Mouse (Mus musculus): ENCODE measurements around the gene Tlx3. TPM values are rescaled to one million over a fixed set of nuclear protein-coding genes. Genes with fewer than 3 reads are reported as not detected.

Gene Tlx3
- polyA plus RNA-seq, 1 experiment from 2014 or later = 55.7 TPM

GRCm38 (mm10) chr11:33204329-33204705, 928 bp upstream of the Tlx3 start:
- H3K9ac ChIP-seq = peak overlapping the region; percentile 79

GRCm38 (mm10) chr11:33202972-33203371, 417 bp downstream of the Tlx3 start:
- Histone ChIP-seq H3K4me3 (peak overlapping the region; percentile 53), H3K4me1 (replicated peaks) (peaks cover 47% of the 10 kb centered on the region), H3K27me3 (peaks cover 88% of the 10 kb centered on the region), H3K27ac (replicated peaks) (peak overlapping the region; percentile 95), H3K9me3 (no peaks in the 10 kb centered on the region), H3K36me3 (no peaks in the 10 kb centered on the region), H3K9ac (peak overlapping the region; percentile 86), H3K4me2 (peak overlapping the region; percentile 49)
- 1% methylated on average over 44 of the region's 47 CpGs for WGBS
- peak; percentile 25 for ATAC-seq (ENCODE audit: low read depth)

More at GRCm38 (mm10) chr11:33204329-33204705, 928 bp upstream of the Tlx3 start:
- under 1% methylated on average over 18 of the region's 18 CpGs for WGBS
- Histone ChIP-seq H3K4me2 (peak overlapping the region; percentile 49), H3K4me1 (replicated peaks) (peaks cover 53% of the 10 kb centered on the region), H3K4me3 (peak overlapping the region; percentile 53), H3K27me3 (peaks cover 82% of the 10 kb centered on the region), H3K27ac (replicated peaks) (peak overlapping the region; percentile 88), H3K36me3 (no peaks in the 10 kb centered on the region), H3K9me3 (no peaks in the 10 kb centered on the region)
- ATAC-seq (ENCODE audit: low read depth) = no peak

DNA sequence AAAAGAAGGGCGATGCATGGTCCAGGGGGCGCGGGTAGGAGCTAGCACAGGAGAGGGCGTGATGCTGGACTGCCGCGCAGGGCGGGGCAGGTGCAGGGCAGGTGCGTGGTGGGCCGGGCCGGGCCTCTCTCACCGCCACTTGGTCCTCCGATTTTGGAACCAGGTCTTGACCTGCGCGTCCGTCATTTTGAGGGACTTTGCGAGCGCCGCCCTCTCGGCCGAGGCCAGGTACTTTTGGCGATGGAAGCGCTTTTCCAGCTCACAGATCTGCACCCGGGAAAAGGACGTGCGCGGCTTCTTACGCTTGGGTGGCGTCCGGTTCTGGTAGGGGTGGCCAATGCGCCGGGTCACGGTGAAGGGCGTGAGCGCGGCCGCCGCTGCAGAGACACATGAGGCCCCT, 1.1 kb downstream of the Tlx3 start:
- H3K4me1 ChIP-seq (replicated peaks) = peaks cover 47% of the 10 kb centered on the region
- ATAC-seq (ENCODE audit: low read depth) = no peak
- 1% methylated on average over 37 of the region's 37 CpGs for WGBS
- peaks cover 88% of the 10 kb centered on the region for H3K27me3 ChIP-seq
- peak overlapping the region; percentile 86 for H3K9ac ChIP-seq
- H3K4me2 ChIP-seq = peak overlapping the region; percentile 49
- H3K36me3 ChIP-seq = no peaks in the 10 kb centered on the region; the same call in 1 of the 2 replicates
- H3K9me3 ChIP-seq = 0 out of 2 replicates have a peak, but pooled peaks cover 3% of the 10 kb centered on the region
- peak overlapping the region; percentile 53 for H3K4me3 ChIP-seq
- H3K27ac ChIP-seq (replicated peaks) = peak overlapping the region; percentile 95

- Histone ChIP-seq H3K9ac (peak overlapping the region; percentile 86), H3K9me3 (0 out of 2 replicates have a peak, but pooled peaks cover 3% of the 10 kb centered on the region), H3K4me1 (replicated peaks) (peaks cover 50% of the 10 kb centered on the region), H3K27ac (replicated peaks) (peak overlapping the region; percentile 95), H3K4me3 (peak overlapping the region; percentile 53), H3K36me3 (no peaks in the 10 kb centered on the region; the same call in 1 of the 2 replicates), H3K4me2 (peak overlapping the region; percentile 49), H3K27me3 (peaks cover 88% of the 10 kb centered on the region)
- ATAC-seq (ENCODE audit: low read depth) = peak; percentile 12; the same call in 1 of the 2 replicates
- 1% methylated on average over 19 of the region's 19 CpGs for WGBS
These were observed 1.8 kb downstream of the Tlx3 start for GRCm38 (mm10) chr11:33201626-33202010.

- under 1% methylated on average over 68 of the region's 76 CpGs for WGBS
- Histone ChIP-seq H3K4me1 (replicated peaks) (peaks cover 56% of the 10 kb centered on the region), H3K4me3 (peak overlapping the region; percentile 53), H3K36me3 (no peaks in the 10 kb centered on the region; the same call in 1 of the 2 replicates), H3K27ac (replicated peaks) (peak overlapping the region; percentile 95), H3K27me3 (peaks cover 88% of the 10 kb centered on the region), H3K9ac (peak overlapping the region; percentile 86), H3K4me2 (peak overlapping the region; percentile 49), H3K9me3 (0 out of 2 replicates have a peak, but pooled peaks cover 3% of the 10 kb centered on the region)
- peak; percentile 25 for ATAC-seq (ENCODE audit: low read depth)
These were observed 2.4 kb downstream of the Tlx3 start for GRCm38 (mm10) chr11:33200764-33201625.

DNA sequence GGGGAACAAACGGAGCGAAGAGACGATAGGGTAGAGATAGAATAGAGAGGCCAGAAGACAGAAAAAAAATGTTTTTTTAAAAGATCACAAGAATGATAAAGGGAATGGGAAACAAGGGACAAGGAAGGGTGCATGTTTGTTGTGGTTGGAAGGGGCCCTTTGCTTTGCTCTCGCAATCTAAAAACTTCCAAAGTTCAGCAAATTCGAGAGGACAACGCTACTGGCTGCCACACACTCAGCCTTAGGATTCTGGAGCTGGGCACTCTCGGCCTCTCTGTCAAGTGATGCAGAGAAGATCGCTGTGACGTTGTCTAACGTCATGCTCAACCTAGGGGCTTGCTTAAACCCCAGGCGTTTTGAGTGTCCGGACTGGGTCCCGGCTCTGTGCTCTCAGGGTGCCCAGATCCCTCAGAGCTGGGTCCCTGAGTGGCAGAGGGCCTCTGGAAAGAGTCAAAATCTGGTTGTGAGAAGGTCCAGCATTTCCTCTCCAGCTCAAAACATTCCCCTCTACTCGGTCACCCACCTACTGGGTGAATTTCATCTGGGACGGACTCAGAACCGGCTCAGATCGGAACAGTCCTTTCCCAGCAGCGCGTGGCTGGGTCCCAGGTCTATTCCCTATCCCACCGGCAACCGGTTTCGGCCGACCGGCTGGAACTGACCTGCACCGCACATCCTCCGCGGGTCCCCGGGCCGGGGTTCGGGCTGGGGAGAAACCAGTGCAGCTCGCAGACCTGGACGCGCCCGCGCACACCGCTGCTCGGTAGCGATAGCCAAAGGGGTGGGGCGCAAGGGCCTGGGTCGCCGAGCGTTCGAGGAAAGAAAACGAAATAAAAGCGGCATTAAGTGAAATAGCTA, 3.3 kb downstream of the Tlx3 start:
- H3K9me3 ChIP-seq = 0 out of 2 replicates have a peak, but pooled peaks cover 3% of the 10 kb centered on the region
- under 1% methylated on average over 45 of the region's 45 CpGs for WGBS
- peak overlapping the region; percentile 53 for H3K4me3 ChIP-seq
- peak overlapping the region; percentile 86 for H3K9ac ChIP-seq
- H3K27me3 ChIP-seq = peaks cover 88% of the 10 kb centered on the region
- ATAC-seq (ENCODE audit: low read depth) = no peak
- H3K27ac ChIP-seq (replicated peaks) = peak overlapping the region; percentile 95
- peak overlapping the region; percentile 49 for H3K4me2 ChIP-seq
- no peaks in the 10 kb centered on the region; the same call in 1 of the 2 replicates for H3K36me3 ChIP-seq
- H3K4me1 ChIP-seq (replicated peaks) = peaks cover 61% of the 10 kb centered on the region

GRCm38 (mm10) chr11:33199117-33199514, 4.3 kb downstream of the Tlx3 start:
- Histone ChIP-seq H3K4me3 (peak overlapping the region; percentile 53), H3K27ac (replicated peaks) (peak overlapping the region; percentile 95), H3K9ac (peak overlapping the region; percentile 86), H3K4me1 (replicated peaks) (peaks cover 60% of the 10 kb centered on the region), H3K9me3 (0 out of 2 replicates have a peak, but pooled peaks cover 3% of the 10 kb centered on the region), H3K27me3 (peaks cover 86% of the 10 kb centered on the region), H3K4me2 (peak overlapping the region; percentile 49), H3K36me3 (no peaks in the 10 kb centered on the region; the same call in 1 of the 2 replicates)
- WGBS = 3% methylated on average over 15 of the region's 15 CpGs
- no peak for ATAC-seq (ENCODE audit: low read depth)

DNA sequence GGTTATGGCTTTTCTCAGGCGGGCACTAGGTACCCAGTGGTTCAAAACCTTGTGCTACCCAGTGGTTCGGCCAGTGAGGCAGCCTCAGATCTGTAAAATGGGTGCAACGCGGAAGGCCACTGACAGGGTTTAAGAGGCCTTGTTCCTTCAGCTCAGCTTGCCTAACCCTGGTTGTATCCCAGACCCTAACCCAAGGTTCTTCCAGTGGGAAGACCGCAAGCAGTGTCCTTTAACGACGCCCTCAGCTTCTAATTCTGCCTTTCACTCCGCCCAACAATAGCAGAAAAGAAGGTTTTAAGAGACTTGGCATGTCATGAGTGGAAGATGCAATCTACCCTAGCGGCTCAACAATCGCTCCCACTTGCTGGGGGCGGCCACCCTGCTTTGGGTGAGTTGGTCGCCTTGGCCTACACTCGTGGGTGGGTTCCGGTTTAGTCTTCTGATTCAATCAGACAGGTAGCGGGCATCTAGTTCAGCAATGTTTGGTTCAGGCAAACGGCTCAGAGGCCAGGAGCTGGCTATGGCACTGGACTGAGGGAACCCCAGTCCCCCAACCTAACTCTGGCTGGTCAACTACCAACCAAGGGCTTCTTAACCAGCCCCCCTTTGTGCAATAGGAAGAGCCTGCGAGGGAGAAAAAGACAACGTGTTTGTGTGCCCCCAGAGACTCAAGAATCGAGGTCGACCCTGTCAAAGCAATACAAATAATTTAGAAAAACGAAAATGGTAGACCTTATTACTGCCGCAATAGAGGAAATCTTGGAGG, 4.9 kb downstream of the Tlx3 start:
- H3K36me3 ChIP-seq = no peaks in the 10 kb centered on the region; the same call in 1 of the 2 replicates
- peak overlapping the region; percentile 86 for H3K9ac ChIP-seq
- 0 out of 2 replicates have a peak, but pooled peaks cover 3% of the 10 kb centered on the region for H3K9me3 ChIP-seq
- 16% methylated on average over 22 of the region's 22 CpGs for WGBS
- peaks cover 60% of the 10 kb centered on the region for H3K4me1 ChIP-seq (replicated peaks)
- H3K27me3 ChIP-seq = peaks cover 92% of the 10 kb centered on the region
- peak overlapping the region; percentile 49 for H3K4me2 ChIP-seq
- H3K27ac ChIP-seq (replicated peaks) = peak overlapping the region; percentile 95
- peak overlapping the region; percentile 53 for H3K4me3 ChIP-seq
- no peak for ATAC-seq (ENCODE audit: low read depth)

DNA sequence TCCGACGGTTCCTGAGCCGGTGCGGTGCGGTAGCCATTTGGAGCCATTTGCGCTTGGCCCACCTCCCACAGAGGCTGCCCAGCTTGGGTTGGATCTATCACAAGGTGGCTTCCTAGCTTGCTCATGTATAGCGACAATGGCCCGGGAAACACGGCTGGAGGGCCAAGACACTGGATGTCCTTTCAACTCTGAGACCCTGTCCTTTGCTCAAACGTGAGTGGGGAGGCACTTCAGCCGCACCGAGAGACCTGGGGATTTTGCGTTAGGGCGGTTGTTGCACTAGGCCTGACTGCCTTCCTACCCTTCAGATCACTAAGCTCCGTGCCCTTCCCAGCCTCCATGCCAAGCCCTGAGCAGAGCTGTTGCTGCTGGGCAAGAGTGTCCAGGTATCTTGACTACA, 5.7 kb downstream of the Tlx3 start:
- ATAC-seq (ENCODE audit: low read depth) = no peak
- Histone ChIP-seq H3K27me3 (peaks cover 94% of the 10 kb centered on the region), H3K4me3 (peak overlapping the region; percentile 53), H3K4me1 (replicated peaks) (peaks cover 59% of the 10 kb centered on the region), H3K4me2 (peak overlapping the region; percentile 49), H3K9ac (peak overlapping the region; percentile 86), H3K9me3 (0 out of 2 replicates have a peak, but pooled peaks cover 3% of the 10 kb centered on the region), H3K27ac (replicated peaks) (peak overlapping the region; percentile 95), H3K36me3 (no peaks in the 10 kb centered on the region; the same call in 1 of the 2 replicates)
- WGBS = 15% methylated on average over 15 of the region's 15 CpGs

- Histone ChIP-seq H3K27me3 (peaks cover 91% of the 10 kb centered on the region), H3K4me2 (peak overlapping the region; percentile 49), H3K27ac (replicated peaks) (peak overlapping the region; percentile 95), H3K9me3 (0 out of 2 replicates have a peak, but pooled peaks cover 3% of the 10 kb centered on the region), H3K36me3 (no peaks in the 10 kb centered on the region; the same call in 1 of the 2 replicates), H3K9ac (peak overlapping the region; percentile 86), H3K4me3 (peak overlapping the region; percentile 53), H3K4me1 (replicated peaks) (peaks cover 59% of the 10 kb centered on the region)
- 24% methylated on average over 13 of the region's 13 CpGs for WGBS
- no peak for ATAC-seq (ENCODE audit: low read depth)
These were observed 6.3 kb downstream of the Tlx3 start for GRCm38 (mm10) chr11:33197133-33197514.

Measured in neural tube, embryonic 13.5 days (tissue).